Mouse (Mus musculus) cerebellum, adult (tissue): Measurements from ENCODE around the gene Stxbp1.

ENCODE experiments used
- ATAC-seq: cut with Nextera tagmentation; 2 replicates; pipeline ENCODE4 v1.9.2; 2017; ENCODE audit warnings: mild to moderate bottlenecking, moderate library complexity, mixed read lengths; ENCODE audit not compliant: insufficient number of reproducible peaks, low FRiP score, low TSS enrichment

Stxbp1 gene

GRCm38 (mm10) chr2:32846805-32847467, at the start of gene Stxbp1:
Stxbp1 (minus strand) TSS chr2:32847245.
- peak; percentile 78 for ATAC-seq

DNA sequence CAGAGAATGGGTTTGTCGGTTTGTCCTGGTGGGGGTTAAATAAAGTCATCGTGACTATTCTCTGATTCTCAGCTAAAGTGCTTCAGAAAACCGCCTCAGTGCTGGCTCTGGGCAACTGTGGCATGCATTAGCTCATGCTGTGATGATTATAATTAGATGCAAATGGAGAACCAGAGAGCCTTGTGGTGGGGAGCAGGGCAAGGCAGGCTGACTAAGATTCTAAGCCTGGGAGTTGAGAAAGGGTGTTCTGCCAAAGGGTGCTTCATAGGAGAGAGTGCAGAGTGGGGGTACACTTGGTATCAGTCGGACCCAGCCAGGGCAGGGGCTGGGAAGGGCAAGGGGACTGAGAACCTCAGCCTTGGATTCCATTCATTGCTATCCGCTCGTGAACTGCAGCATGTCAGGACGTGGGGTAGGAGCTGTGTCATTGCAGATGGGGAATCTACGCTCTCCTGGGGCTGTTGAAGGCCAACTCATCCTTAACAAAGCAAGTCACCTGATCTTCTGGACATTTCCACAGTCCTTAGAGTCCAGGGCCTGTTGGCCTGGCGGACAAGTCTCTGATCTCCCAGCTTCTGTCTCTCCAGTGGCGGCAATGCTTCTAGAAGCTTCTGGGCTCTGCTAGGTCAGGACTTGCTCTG, 49.6 kb upstream of the Stxbp1 start:
- ATAC-seq, result no peak

DNA sequence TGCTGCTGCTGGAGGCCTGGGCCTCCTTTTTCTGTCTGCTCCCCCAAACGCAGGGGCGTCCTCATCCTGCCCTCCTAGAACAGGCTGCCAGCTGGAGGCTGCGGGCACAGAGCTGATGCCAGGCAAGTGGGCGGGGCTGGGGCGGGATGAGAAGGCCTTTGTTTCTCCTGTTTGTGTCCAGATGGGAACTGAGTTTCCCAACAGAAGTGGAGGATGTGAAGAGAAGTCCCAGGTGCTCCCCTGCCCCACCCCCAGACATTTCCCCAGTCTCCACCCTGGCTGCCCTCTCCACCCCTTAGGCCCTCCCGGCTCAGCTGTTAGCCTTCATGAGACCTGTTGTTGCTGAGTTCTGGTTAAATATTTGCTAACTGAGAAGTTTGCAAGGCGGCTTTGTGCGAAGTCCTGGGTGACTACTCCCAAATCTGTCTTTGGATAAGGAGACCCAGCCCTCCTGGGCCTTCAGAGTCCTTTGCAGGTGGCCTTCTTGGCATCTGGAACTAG, 48.6 kb upstream of the Stxbp1 start:
- ATAC-seq, result no peak

GRCm38 (mm10) chr2:32894097-32894496, 47.1 kb upstream of the Stxbp1 start:
- ATAC-seq, result no peak

DNA sequence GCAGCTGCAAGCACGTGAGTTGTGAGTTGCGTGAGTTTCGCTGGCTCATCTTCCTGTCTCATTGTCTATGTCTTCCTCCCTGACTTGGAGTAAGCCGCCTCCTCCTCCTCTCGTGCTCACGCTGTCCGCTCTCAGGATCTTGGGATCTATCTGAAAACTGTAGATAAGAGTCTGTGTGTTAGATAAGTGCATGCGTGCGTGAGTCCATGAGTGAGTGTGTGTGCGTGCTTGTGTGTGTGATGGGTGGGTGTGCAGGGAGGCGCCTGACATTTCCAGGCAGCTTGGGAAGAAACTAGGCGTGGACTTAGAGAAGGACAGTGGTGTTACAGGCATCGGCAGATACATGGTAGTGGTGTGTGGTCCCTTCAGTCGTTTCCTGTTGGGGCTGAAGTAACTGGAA, 45.4 kb upstream of the Stxbp1 start:
- ATAC-seq, result no peak

DNA sequence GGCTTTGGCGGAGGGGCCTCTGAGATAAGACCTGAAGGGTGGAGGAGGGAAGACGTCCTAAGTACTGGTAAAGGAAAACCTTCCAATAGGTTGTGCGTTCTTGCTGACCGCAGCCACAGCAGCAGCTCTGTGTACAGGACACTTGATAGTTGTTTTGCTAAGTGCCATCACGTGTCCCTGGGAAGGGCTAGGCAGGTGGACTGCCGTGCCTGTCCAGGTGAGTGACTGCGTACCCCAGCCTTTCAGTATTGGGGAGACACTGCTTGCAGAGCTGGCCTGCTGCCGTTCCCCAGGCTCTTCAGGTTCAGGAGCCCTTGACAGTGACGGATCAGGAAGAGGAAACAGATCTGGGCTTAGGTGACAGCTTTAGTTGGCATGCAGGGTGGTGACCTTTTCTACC, 44.2 kb upstream of the Stxbp1 start:
- ATAC-seq, result no peak

DNA sequence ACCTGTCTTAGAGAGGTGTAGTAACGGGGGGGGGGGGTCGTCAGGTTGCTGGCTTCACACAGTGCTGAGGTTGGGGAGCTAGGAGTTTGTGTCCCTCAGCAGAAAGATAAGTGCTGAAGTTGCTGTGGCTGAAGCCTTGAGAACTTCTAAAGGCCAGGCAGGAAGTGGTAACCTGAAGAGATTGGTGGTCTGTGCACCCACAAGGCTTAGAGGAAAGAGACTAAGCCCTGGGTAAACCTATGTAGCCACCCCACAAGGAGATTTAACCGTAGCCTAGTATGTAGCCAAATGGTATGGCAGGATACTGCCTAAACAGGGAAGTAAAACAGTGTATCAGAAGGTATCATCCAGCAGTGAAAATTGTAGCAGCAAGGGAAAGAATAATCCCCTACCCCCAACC, 43.2 kb upstream of the Stxbp1 start:
- ATAC-seq, result no peak

DNA sequence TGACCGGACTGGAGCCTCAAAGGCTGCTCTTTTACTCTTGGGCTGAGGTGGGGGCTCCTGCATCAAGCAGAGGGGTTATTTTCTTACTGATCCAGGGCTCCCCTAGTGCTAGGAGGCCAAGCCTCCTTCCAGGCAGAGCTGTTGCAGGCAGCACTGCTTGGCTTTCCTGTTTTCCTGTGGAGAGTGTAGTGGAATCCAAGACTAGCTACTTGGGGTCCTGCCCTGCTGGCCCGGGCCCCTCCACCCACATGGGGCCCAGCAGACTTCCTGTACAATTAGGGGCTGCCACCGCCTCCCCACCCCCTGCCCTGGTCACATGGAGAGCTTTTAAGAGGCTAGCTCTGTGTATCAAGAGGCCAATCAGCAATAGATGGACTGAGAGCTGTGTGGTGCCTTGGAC, 41.5 kb upstream of the Stxbp1 start:
- no peak for ATAC-seq

DNA sequence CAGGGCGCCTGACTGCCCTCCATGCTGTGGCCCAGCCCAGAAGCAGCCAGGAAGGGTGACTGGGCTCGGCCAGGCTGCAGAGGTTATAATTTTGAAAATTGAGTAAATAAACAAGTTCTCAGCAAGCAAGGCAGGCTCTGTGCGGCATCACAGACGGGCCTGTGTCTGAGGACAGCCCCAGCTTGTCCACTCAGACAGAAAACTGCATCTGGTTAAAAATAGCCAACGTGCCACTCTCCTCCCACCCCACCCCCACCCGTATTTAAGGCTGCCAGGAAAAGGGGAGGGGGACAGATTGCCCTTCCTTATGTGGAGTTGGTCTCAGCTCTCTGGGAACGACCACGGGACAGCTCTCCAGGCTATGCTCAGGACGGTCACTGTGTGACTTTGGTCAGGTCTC, 41.0 kb upstream of the Stxbp1 start:
- no peak for ATAC-seq

- no peak for ATAC-seq
Measured at GRCm38 (mm10) chr2:32884745-32885144, 37.7 kb upstream of the Stxbp1 start.

- ATAC-seq, result no peak
Measured at GRCm38 (mm10) chr2:32882283-32883043, 35.4 kb upstream of the Stxbp1 start.

DNA sequence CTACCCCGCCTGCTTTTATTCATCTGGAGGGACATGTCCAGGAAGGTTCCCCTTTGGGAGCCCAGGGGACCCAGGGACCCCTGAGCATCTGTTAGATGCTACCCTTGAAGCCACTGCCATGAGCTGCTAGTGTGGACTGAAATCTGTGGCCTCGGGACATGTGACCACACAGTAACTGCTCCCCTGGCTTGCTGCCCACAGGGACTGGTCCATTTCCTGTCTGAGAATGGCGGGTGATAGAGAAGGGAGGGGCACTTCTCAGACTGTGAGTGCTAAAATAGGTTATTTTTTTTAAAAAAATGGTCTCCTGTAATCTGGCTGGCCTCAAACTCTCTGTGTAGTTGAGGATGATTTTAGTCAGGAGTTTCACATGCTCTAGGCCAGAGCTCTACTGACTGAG, 34.7 kb upstream of the Stxbp1 start:
- no peak for ATAC-seq

- ATAC-seq, result no peak
Measured at GRCm38 (mm10) chr2:32881054-32881453, 34.0 kb upstream of the Stxbp1 start.

DNA sequence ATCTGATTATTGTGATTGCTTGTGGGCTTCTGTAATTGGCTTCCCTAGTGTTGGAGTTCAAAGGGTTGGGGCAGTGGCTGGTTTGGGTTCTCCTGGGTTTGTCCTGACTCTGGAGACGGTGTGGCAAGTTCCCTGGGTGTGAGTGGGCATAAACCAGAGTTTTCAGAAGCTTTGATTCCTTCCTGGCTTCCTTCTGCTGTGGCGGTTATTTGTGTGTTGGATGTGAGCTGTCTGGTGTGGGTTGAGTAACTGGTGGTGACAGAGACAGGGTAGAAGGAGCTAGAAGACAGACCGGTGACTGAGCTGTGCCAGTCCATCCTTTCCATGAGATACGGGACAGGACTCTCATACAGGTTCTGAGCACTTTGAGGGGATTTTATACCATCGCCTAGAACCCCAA, 32.5 kb upstream of the Stxbp1 start:
- no peak for ATAC-seq

- ATAC-seq, result no peak
Measured at GRCm38 (mm10) chr2:32878396-32878795, 31.4 kb upstream of the Stxbp1 start.

DNA sequence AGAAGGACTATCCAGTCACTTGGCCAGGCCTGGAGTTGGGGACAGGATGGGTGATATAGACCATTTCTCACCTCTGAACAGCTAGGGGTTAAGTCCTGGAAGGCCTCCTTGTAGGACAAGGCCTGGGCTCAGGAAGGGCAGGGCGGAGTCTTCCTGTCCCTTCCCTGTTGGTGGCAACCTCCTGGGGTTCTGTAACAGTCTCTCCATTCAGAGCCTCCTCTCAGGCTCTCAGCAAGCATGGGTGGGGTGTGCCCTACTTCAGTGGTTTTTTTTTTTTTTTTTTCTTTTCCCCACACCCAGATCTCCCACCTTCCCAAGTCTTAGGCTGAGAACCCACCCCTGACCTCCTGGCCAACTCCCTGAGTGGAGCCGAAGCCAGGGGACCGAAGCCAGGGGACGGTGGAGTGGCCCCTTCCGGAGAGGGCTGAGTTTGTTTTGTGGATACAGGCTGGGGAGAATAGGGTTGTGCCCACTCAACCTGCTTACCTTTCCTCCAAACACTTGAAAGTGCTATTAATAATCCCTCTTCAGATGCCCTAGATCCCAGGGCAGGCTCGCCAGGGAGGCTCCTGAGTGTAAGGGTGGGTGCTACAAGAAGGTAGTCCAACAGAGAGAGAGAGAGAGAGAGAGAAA, 30.8 kb upstream of the Stxbp1 start:
- no peak for ATAC-seq

DNA sequence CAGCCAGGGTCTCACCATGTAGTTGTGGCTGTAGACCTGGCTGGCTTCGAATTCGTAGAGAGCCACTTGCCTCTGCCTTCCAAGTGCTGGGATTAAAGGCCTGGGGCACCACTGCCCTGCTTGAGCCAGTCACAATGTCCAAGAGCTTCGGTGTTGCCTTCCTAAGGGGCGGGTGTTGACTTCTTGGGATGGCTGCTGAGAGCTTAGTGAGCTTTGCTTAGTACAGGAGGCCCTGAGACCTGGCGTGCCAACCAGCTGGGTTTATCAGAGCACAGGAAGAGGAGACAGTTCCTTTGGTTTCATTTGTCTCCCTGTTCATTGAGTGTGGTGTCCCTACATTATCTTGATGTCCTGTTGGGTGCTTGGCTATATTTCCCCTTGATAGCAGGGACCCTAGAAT, 30.3 kb upstream of the Stxbp1 start:
- no peak for ATAC-seq

DNA sequence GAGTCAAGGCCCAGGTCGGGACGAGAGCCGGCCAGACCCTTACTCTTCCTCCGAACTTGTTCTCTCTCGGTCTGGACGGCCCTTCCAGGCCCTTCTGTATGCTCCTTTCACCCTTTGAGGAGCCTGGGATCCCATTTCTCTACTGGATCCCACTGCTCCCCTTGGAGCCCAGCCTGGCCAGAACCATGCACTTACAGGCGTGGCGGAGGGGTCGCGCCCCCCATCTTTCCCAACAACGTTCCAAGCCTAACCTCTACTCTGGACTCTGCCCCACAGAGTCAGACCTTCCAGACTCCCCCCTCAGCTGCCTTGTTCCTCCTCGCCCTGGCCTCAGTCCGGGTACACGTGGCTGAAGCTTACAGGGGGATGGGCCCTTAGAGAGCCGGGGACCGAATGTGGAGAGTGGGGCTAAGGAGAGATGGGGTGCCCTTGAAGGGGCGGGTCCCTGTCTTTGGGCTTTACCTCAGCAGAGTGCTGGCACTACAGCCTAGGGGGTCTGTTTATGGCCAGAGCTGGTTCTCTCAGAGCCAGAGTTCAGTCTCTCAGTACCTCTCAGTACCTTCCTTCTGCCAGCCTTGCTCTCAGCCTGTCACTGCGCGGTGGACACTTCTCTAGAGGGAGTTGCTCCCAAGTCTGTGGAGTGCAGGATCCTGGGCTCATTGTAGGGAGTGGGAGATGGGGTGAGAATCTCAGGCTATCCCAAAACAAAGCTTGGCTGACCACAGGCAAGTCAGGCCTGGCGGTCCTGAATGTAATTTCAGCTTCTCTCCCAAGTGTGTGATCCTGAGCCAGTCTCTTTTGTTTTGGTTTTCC, 29.7 kb upstream of the Stxbp1 start:
- ATAC-seq, result 0 out of 2 replicates have a peak, but pooled peaks have one; percentile 21

- peak; percentile 69 for ATAC-seq
Measured at GRCm38 (mm10) chr2:32875675-32876489, 28.8 kb upstream of the Stxbp1 start, which contains the start of gene Fam129b. Fam129b (plus strand) TSS chr2:32876114.
